Comparison of ENCODE assay signal across 17 mouse cellular contexts in genomic region chr16:25737623-25738050, GRCm38 (mm10). TPM values are rescaled to one million over a fixed set of nuclear protein-coding genes. Genes with fewer than 3 reads are reported as not detected.
DNase-seq lines count a peak whose midpoint lies in the region; ATAC-seq lines count a peak whose summit lies in the region.
"Had no signal": no experiment of that assay in that cellular context is flagged by ENCODE, and none has a peak within 500 bp of the region (broad histone marks: within the 10 kb centered on the region; RNA-seq: fewer than 3 reads in every experiment).

No protein-coding gene starts in this region.

- no peaks in the 10 kb centered on the region for H3K9me3 ChIP-seq in midbrain, embryonic 10.5 days (replicated peaks)
- H3K9me3 ChIP-seq in midbrain, embryonic 15.5 days = no peaks in the 10 kb centered on the region
- no peaks in the 10 kb centered on the region for H3K9me3 ChIP-seq in forebrain, embryonic 12.5 days
- H3K9me3 ChIP-seq in hindbrain, embryonic 13.5 days = no peaks in the 10 kb centered on the region
- H3K9me3 ChIP-seq in midbrain, embryonic 16.5 days (replicated peaks; ENCODE audit: control insufficient read depth, low read length, poor library complexity, severe bottlenecking) = no peaks in the 10 kb centered on the region
- H3K9me3 ChIP-seq: embryonic facial prominence, embryonic 13.5 days; stomach, embryonic 15.5 days had no signal

- no peak for ATAC-seq in midbrain, embryonic 15.5 days (replicated peaks)
- ATAC-seq in forebrain, embryonic 12.5 days (ENCODE audit: low FRiP score) = peak; percentile 85
- ATAC-seq in hindbrain, embryonic 13.5 days (ENCODE audit: low FRiP score) = peak; percentile 54; the same call in 1 of the 2 replicates
- ATAC-seq in midbrain, embryonic 16.5 days = peak; percentile 32; the same call in 1 of the 2 replicates
- no peak for ATAC-seq in cerebellum, adult (ENCODE audit: insufficient number of reproducible peaks, low FRiP score, low TSS enrichment)
- ATAC-seq: activated CD4-positive, CD25-positive, alpha-beta regulatory T cell, adult 4 months; inflammation-experienced regulatory T-cells, adult 6 months had no signal

- WGBS in midbrain, embryonic 10.5 days = 35% methylated on average over 6 of the region's 6 CpGs
- 15% methylated on average over 6 of the region's 6 CpGs for WGBS in midbrain, embryonic 15.5 days
- WGBS in forebrain, embryonic 12.5 days = 14% methylated on average over 6 of the region's 6 CpGs
- WGBS in hindbrain, embryonic 13.5 days = 28% methylated on average over 6 of the region's 6 CpGs
- WGBS in midbrain, embryonic 16.5 days = 19% methylated on average over 6 of the region's 6 CpGs

- peak overlapping the region; percentile 42; the same call in 1 of the 2 replicates for H3K27ac ChIP-seq in midbrain, embryonic 10.5 days (replicated peaks)
- no peak overlapping the region for H3K27ac ChIP-seq in midbrain, embryonic 15.5 days
- peak overlapping the region; percentile 19; the same call in 1 of the 2 replicates for H3K27ac ChIP-seq in forebrain, embryonic 12.5 days
- no peak overlapping the region for H3K27ac ChIP-seq in hindbrain, embryonic 13.5 days
- no peak overlapping the region for H3K27ac ChIP-seq in midbrain, embryonic 16.5 days (ENCODE audit: low read length)
- H3K27ac ChIP-seq: embryonic facial prominence, embryonic 13.5 days; stomach, embryonic 15.5 days had no signal

- no peaks in the 10 kb centered on the region for H3K36me3 ChIP-seq in midbrain, embryonic 10.5 days
- H3K36me3 ChIP-seq in midbrain, embryonic 15.5 days (replicated peaks) = no peaks in the 10 kb centered on the region
- no peaks in the 10 kb centered on the region for H3K36me3 ChIP-seq in forebrain, embryonic 12.5 days (replicated peaks)
- H3K36me3 ChIP-seq in hindbrain, embryonic 13.5 days = no peaks in the 10 kb centered on the region
- H3K36me3 ChIP-seq in midbrain, embryonic 16.5 days (ENCODE audit: control insufficient read depth, insufficient read depth, low read length) = no peaks in the 10 kb centered on the region
- H3K36me3 ChIP-seq: embryonic facial prominence, embryonic 13.5 days; stomach, embryonic 15.5 days had no signal

- H3K27me3 ChIP-seq in midbrain, embryonic 10.5 days (ENCODE audit: low read depth, poor library complexity, severe bottlenecking) = no peaks in the 10 kb centered on the region
- no peaks in the 10 kb centered on the region for H3K27me3 ChIP-seq in midbrain, embryonic 15.5 days (replicated peaks)
- no peaks in the 10 kb centered on the region for H3K27me3 ChIP-seq in forebrain, embryonic 12.5 days
- H3K27me3 ChIP-seq in hindbrain, embryonic 13.5 days = no peaks in the 10 kb centered on the region
- H3K27me3 ChIP-seq in midbrain, embryonic 16.5 days (ENCODE audit: control insufficient read depth, insufficient read depth, low read depth, low read length) = no peaks in the 10 kb centered on the region
- H3K27me3 ChIP-seq: embryonic facial prominence, embryonic 13.5 days; stomach, embryonic 15.5 days had no signal

- H3K4me3 ChIP-seq in midbrain, embryonic 10.5 days = no peak overlapping the region
- no peak overlapping the region for H3K4me3 ChIP-seq in midbrain, embryonic 15.5 days
- no peak overlapping the region for H3K4me3 ChIP-seq in forebrain, embryonic 12.5 days (replicated peaks)
- no peak overlapping the region for H3K4me3 ChIP-seq in hindbrain, embryonic 13.5 days
- no peak overlapping the region for H3K4me3 ChIP-seq in midbrain, embryonic 16.5 days (ENCODE audit: low read depth, low read length)
- H3K4me3 ChIP-seq: embryonic facial prominence, embryonic 13.5 days; stomach, embryonic 15.5 days had no signal

- H3K4me1 ChIP-seq in midbrain, embryonic 10.5 days = peaks cover 13% of the 10 kb centered on the region
- no peaks in the 10 kb centered on the region for H3K4me1 ChIP-seq in midbrain, embryonic 15.5 days
- peaks cover 10% of the 10 kb centered on the region for H3K4me1 ChIP-seq in forebrain, embryonic 12.5 days
- peaks cover 4% of the 10 kb centered on the region; the same call in 1 of the 2 replicates for H3K4me1 ChIP-seq in hindbrain, embryonic 13.5 days (replicated peaks)
- H3K4me1 ChIP-seq in midbrain, embryonic 16.5 days (ENCODE audit: control insufficient read depth, insufficient read depth, low read length) = no peaks in the 10 kb centered on the region
- H3K4me1 ChIP-seq: embryonic facial prominence, embryonic 13.5 days; stomach, embryonic 15.5 days had no signal

- no peak overlapping the region for H3K9ac ChIP-seq in midbrain, embryonic 15.5 days
- no peak overlapping the region for H3K9ac ChIP-seq in forebrain, embryonic 12.5 days
- no peak overlapping the region for H3K9ac ChIP-seq in hindbrain, embryonic 13.5 days
- H3K9ac ChIP-seq in midbrain, embryonic 16.5 days (ENCODE audit: low read depth, low read length) = no peak overlapping the region
- H3K9ac ChIP-seq: embryonic facial prominence, embryonic 13.5 days; stomach, embryonic 15.5 days had no signal

- H3K4me2 ChIP-seq in midbrain, embryonic 15.5 days = no peak overlapping the region
- no peak overlapping the region for H3K4me2 ChIP-seq in forebrain, embryonic 12.5 days
- no peak overlapping the region for H3K4me2 ChIP-seq in hindbrain, embryonic 13.5 days
- H3K4me2 ChIP-seq in midbrain, embryonic 16.5 days (ENCODE audit: low read length) = no peak overlapping the region
- H3K4me2 ChIP-seq: embryonic facial prominence, embryonic 13.5 days; stomach, embryonic 15.5 days had no signal

- peak; percentile 13 for DNase-seq in midbrain, embryonic 10.5 days (ENCODE audit: low spot score)
- DNase-seq in heart, adult 8-10 months (ENCODE audit: low spot score) = no peak
- DNase-seq: cerebellum, adult 18-20 months; gastrocnemius, postnatal 36 days; kidney, postnatal 14 days; lung, adult 18-20 months; lung, postnatal 4 days; thymus, postnatal 14 days had no signal

RNA-seq across cellular contexts. Expression of gene Trp63, which starts 54.1 kb away (rescaled TPM):
- 3.5 and 4.6 TPM in 2 replicates for polyA plus RNA-seq in midbrain, embryonic 10.5 days (2016; fragmentation: Nextera tagmentation; extraction: Ambion mirVana)
- polyA plus RNA-seq in midbrain, embryonic 15.5 days (2015; fragmentation: Nextera tagmentation; extraction: Ambion mirVana) = 0.25 and 0.28 TPM in 2 replicates
- 1.2 and 1.6 TPM in 2 replicates for polyA plus RNA-seq in forebrain, embryonic 12.5 days (2016; fragmentation: Nextera tagmentation; extraction: Ambion mirVana)
- polyA plus RNA-seq in hindbrain, embryonic 13.5 days (2015; fragmentation: Nextera tagmentation; extraction: Ambion mirVana) = 0.18 and 0.21 TPM in 2 replicates
- 0.04 and 0.35 TPM in 2 replicates for polyA plus RNA-seq in midbrain, embryonic 16.5 days (2015; fragmentation: Nextera tagmentation; extraction: Ambion mirVana)
- total RNA-seq in heart, adult 8-10 months (2022) = 1 to 10 TPM in 1 of 4 experiments, under 1 TPM in 3; 0.38 to 1.2 (median 0.60) TPM
- polyA plus RNA-seq: activated CD4-positive, CD25-positive, alpha-beta regulatory T cell, adult 4 months had no signal

Comparison
In these comparisons a context has a peak if more than half of its experiments do, and no peak if none do; other contexts are left out.
1. H3K27ac ChIP-seq: peak in midbrain, embryonic 10.5 days (single experiment) and forebrain, embryonic 12.5 days (single experiment); none in midbrain, embryonic 15.5 days (single experiment), hindbrain, embryonic 13.5 days (single experiment) and midbrain, embryonic 16.5 days (single experiment).
2. ATAC-seq: peak in forebrain, embryonic 12.5 days (single experiment), hindbrain, embryonic 13.5 days (single experiment) and midbrain, embryonic 16.5 days (single experiment); none in midbrain, embryonic 15.5 days (single experiment) and cerebellum, adult (single experiment).